Mouse (Mus musculus) forebrain, embryonic 14.5 days (tissue): ENCODE measurements around the gene Foxo3. TPM values are rescaled to one million over a fixed set of nuclear protein-coding genes. Genes with fewer than 3 reads are reported as not detected.

Experiments
- ATAC-seq: fragments of 200-750 bp; cut with Nextera tagmentation; 2 replicates; pipeline ENCODE4 v1.8.0; 2017; ENCODE audit warnings: mild to moderate bottlenecking, moderate library complexity
- DNase-seq: peaks from one replicate; pipeline ENCODE4 v3.0.0-alpha.2; 2015; ENCODE audit warnings: low spot score
- H3K27ac ChIP-seq: fragments of 300-500 bp; sonication (generic); 2 replicates; pipeline ENCODE4 v1.5.1; 2014; ENCODE audit warnings: low read depth, mild to moderate bottlenecking, control low read depth, low read length, moderate library complexity
- H3K27me3 ChIP-seq: fragments of 300-500 bp; sonication (generic); replicated peaks from 2 replicates; pipeline ENCODE4 v1.6.1; 2014; ENCODE audit warnings: low read length, control low read depth, mixed read lengths; ENCODE audit not compliant: control insufficient read depth, insufficient read depth
- H3K36me3 ChIP-seq: fragments of 300-500 bp; sonication (generic); 2 replicates; pipeline ENCODE4 v1.6.1; 2014; ENCODE audit warnings: low read length, control low read depth; ENCODE audit not compliant: control insufficient read depth, insufficient read depth
- H3K4me1 ChIP-seq: fragments of 300-500 bp; sonication (generic); 2 replicates; pipeline ENCODE4 v1.6.1; 2014; ENCODE audit warnings: antibody characterized with exemption, low read length, control low read depth; ENCODE audit not compliant: control insufficient read depth, insufficient read depth
- H3K4me2 ChIP-seq: fragments of 300-500 bp; sonication (generic); 2 replicates; pipeline ENCODE4 v1.6.1; 2014; ENCODE audit warnings: mild to moderate bottlenecking, control low read depth, low read length
- H3K4me3 ChIP-seq: fragments of 300-500 bp; sonication (generic); 2 replicates; pipeline ENCODE4 v1.5.1; 2014; ENCODE audit warnings: low read depth, low read length, control low read depth
- H3K9ac ChIP-seq: fragments of 300-500 bp; sonication (generic); 2 replicates; pipeline ENCODE4 v1.6.1; 2014; ENCODE audit warnings: mild to moderate bottlenecking, low read length, control low read depth, moderate library complexity
- H3K9me3 ChIP-seq: fragments of 300-500 bp; sonication (generic); replicated peaks from 2 replicates; pipeline ENCODE4 v1.6.1; 2016; ENCODE audit warnings: low read length, control low read depth, mixed read lengths; ENCODE audit not compliant: control insufficient read depth
- WGBS: fragments of 180-500 bp; shearing (Covaris S2); extraction: QIAGEN DNeasy Blood & Tissue Kit; methylation state at CpG from one replicate; pipeline ENCODE4 v1.1.7; 2014; 5-methylcytosine and 5-hydroxymethylcytosine counted together
- polyA plus RNA-seq: library from polyadenylated mRNA; unstranded; fragments of >200 nt; fragmentation: Nextera tagmentation; extraction: Ambion mirVana; gene quantifications from 2 replicates; pipeline ENCODE4 v1.2.1, GENCODE M21; 2014

Foxo3 gene
- polyA plus RNA-seq, 1 experiment from 2014 or later, result 5.4 TPM

GRCm38 (mm10) chr10:42248156-42248555 is 28.4 kb downstream of the Foxo3 start:
- Histone ChIP-seq H3K4me3 (no peak overlapping the region), H3K9me3 (no peaks in the 10 kb centered on the region), H3K36me3 (no peaks in the 10 kb centered on the region), H3K27ac (no peak overlapping the region), H3K4me1 (no peaks in the 10 kb centered on the region; the same call in 1 of the 2 replicates), H3K9ac (no peak overlapping the region), H3K4me2 (no peak overlapping the region), H3K27me3 (no peaks in the 10 kb centered on the region)
- DNase-seq, result no peak
- 77% methylated on average over 4 of the region's 4 CpGs for WGBS
- ATAC-seq, result no peak

- no peak overlapping the region for H3K4me2 ChIP-seq
- DNase-seq (no peak), ATAC-seq (no peak)
- H3K9me3 ChIP-seq, result no peaks in the 10 kb centered on the region
- H3K9ac ChIP-seq, result no peak overlapping the region
- H3K27me3 ChIP-seq, result no peaks in the 10 kb centered on the region
- H3K27ac ChIP-seq, result no peak overlapping the region
- H3K4me1 ChIP-seq, result no peaks in the 10 kb centered on the region; the same call in 1 of the 2 replicates
- H3K36me3 ChIP-seq, result no peaks in the 10 kb centered on the region
- WGBS, result 89% methylated on average over 11 of the region's 11 CpGs
- no peak overlapping the region for H3K4me3 ChIP-seq
Measured at GRCm38 (mm10) chr10:42247125-42247816, 29.3 kb downstream of the Foxo3 start.

GRCm38 (mm10) chr10:42246483-42246882 is 30.1 kb downstream of the Foxo3 start:
- H3K27ac ChIP-seq, result no peak overlapping the region
- no peak overlapping the region for H3K9ac ChIP-seq
- H3K36me3 ChIP-seq, result no peaks in the 10 kb centered on the region
- no peak overlapping the region for H3K4me2 ChIP-seq
- DNase-seq, result no peak
- WGBS, result 73% methylated on average over 3 of the region's 3 CpGs
- no peaks in the 10 kb centered on the region; the same call in 1 of the 2 replicates for H3K4me1 ChIP-seq
- H3K9me3 ChIP-seq, result no peaks in the 10 kb centered on the region
- H3K4me3 ChIP-seq, result no peak overlapping the region
- no peak for ATAC-seq
- H3K27me3 ChIP-seq, result no peaks in the 10 kb centered on the region

GRCm38 (mm10) chr10:42245636-42246035 is 30.9 kb downstream of the Foxo3 start:
- WGBS, result 96% methylated on average over 3 of the region's 3 CpGs
- DNase-seq, result no peak
- Histone ChIP-seq H3K27ac (no peak overlapping the region), H3K4me3 (no peak overlapping the region), H3K27me3 (no peaks in the 10 kb centered on the region), H3K9me3 (no peaks in the 10 kb centered on the region), H3K4me1 (no peaks in the 10 kb centered on the region), H3K4me2 (no peak overlapping the region), H3K36me3 (no peaks in the 10 kb centered on the region), H3K9ac (no peak overlapping the region)
- no peak for ATAC-seq

- Histone ChIP-seq H3K4me2 (no peak overlapping the region), H3K27ac (no peak overlapping the region), H3K9ac (no peak overlapping the region), H3K4me3 (no peak overlapping the region), H3K4me1 (no peaks in the 10 kb centered on the region), H3K36me3 (no peaks in the 10 kb centered on the region), H3K9me3 (no peaks in the 10 kb centered on the region), H3K27me3 (no peaks in the 10 kb centered on the region)
- ATAC-seq (no peak), DNase-seq (no peak)
- 87% methylated on average over 3 of the region's 3 CpGs for WGBS
Measured at GRCm38 (mm10) chr10:42245256-42245601, 31.3 kb downstream of the Foxo3 start.

GRCm38 (mm10) chr10:42244420-42245255 is 31.9 kb downstream of the Foxo3 start:
- no peak overlapping the region for H3K9ac ChIP-seq
- no peaks in the 10 kb centered on the region for H3K4me1 ChIP-seq
- H3K4me2 ChIP-seq, result no peak overlapping the region
- no peaks in the 10 kb centered on the region for H3K36me3 ChIP-seq
- H3K27me3 ChIP-seq, result no peaks in the 10 kb centered on the region
- ATAC-seq (no peak), DNase-seq (no peak)
- no peak overlapping the region for H3K27ac ChIP-seq
- no peak overlapping the region for H3K4me3 ChIP-seq
- 83% methylated on average over 8 of the region's 8 CpGs for WGBS
- H3K9me3 ChIP-seq, result no peaks in the 10 kb centered on the region

GRCm38 (mm10) chr10:42243925-42244324 is 32.6 kb downstream of the Foxo3 start:
- Histone ChIP-seq H3K9me3 (no peaks in the 10 kb centered on the region), H3K4me3 (no peak overlapping the region), H3K9ac (no peak overlapping the region), H3K36me3 (no peaks in the 10 kb centered on the region), H3K4me2 (no peak overlapping the region), H3K27ac (no peak overlapping the region), H3K27me3 (no peaks in the 10 kb centered on the region), H3K4me1 (no peaks in the 10 kb centered on the region)
- WGBS, result 97% methylated on average over 7 of the region's 7 CpGs
- ATAC-seq (no peak), DNase-seq (no peak)

GRCm38 (mm10) chr10:42242484-42242883 is 34.1 kb downstream of the Foxo3 start:
- Histone ChIP-seq H3K4me2 (no peak overlapping the region), H3K4me3 (no peak overlapping the region), H3K36me3 (no peaks in the 10 kb centered on the region), H3K27ac (no peak overlapping the region), H3K4me1 (0 out of 2 replicates have a peak, but pooled peaks cover 3% of the 10 kb centered on the region), H3K27me3 (no peaks in the 10 kb centered on the region), H3K9ac (no peak overlapping the region), H3K9me3 (no peaks in the 10 kb centered on the region)
- DNase-seq (no peak), ATAC-seq (no peak)
- 91% methylated on average over 6 of the region's 6 CpGs for WGBS

GRCm38 (mm10) chr10:42241775-42242174 is 34.8 kb downstream of the Foxo3 start:
- H3K9me3 ChIP-seq, result no peaks in the 10 kb centered on the region
- DNase-seq, result no peak
- H3K4me3 ChIP-seq, result no peak overlapping the region
- WGBS, result 74% methylated on average over 4 of the region's 4 CpGs
- H3K27me3 ChIP-seq, result no peaks in the 10 kb centered on the region
- H3K4me2 ChIP-seq, result no peak overlapping the region
- no peaks in the 10 kb centered on the region for H3K36me3 ChIP-seq
- no peak overlapping the region for H3K9ac ChIP-seq
- H3K27ac ChIP-seq, result no peak overlapping the region
- H3K4me1 ChIP-seq, result 0 out of 2 replicates have a peak, but pooled peaks cover 3% of the 10 kb centered on the region
- no peak for ATAC-seq
